Mouse (Mus musculus): Measurements from ENCODE around the gene Rab21. TPM values are rescaled to one million over a fixed set of nuclear protein-coding genes. Genes with fewer than 3 reads are reported as not detected.

Rab21 gene
- polyA plus RNA-seq, 1 experiment from 2014 or later: 4.7 TPM

DNA sequence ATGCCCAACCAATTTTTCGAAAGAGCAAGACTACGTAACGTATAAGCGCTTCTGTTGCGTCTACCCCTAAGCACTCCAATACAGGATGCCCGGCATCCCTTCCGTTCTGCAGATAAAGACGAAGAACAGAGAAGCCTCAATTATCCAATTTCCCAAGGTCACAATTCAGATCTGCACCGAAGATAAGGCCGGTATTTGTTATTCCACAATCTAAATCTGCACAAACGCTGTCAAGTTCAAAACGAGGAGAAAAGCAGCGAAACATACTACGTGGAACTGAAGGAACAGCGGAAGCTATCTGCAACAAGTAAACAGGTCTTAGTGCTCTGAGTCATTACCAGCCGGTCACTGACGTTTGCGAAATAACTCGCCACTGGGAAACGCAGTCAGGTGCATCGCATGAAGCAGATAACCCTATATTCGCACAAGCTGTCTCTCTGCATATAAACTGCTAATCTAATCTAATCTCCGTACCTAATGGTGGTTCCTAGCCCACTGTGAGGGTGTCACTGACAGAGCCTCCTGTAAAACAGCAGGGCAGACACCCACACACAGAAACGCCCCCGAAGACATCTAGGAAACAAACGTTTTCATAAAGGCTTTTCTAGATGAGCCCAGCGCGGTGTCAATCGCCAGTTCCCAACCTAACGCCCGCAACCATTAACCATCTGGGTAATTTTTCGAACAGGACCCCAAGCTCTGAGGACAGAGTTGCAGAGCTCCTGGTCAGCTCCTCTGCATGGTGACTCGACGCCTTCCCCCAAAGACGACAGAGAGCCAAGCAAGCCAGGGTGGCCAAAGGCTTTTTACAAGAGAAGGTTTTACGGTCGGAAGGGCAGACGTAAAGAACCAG, 64.9 kb downstream of the Rab21 start:
- Histone ChIP-seq H3K27me3 (replicated peaks; ENCODE audit: control insufficient read depth, insufficient read depth, low read length) (no peaks in the 10 kb centered on the region), H3K9ac (ENCODE audit: low read depth, low read length) (peak overlapping the region; percentile 87), H3K36me3 (ENCODE audit: control insufficient read depth, insufficient read depth, low read length) (no peaks in the 10 kb centered on the region), H3K27ac (ENCODE audit: low read length) (peak overlapping the region; percentile 69), H3K9me3 (ENCODE audit: control insufficient read depth, low read length) (no peaks in the 10 kb centered on the region), H3K4me1 (ENCODE audit: control insufficient read depth, insufficient read depth, low read length) (peaks cover 16% of the 10 kb centered on the region), H3K4me2 (ENCODE audit: low read depth, low read length) (peak overlapping the region; percentile 49), H3K4me3 (ENCODE audit: low read length) (peak overlapping the region; percentile 98)
- WGBS: 23% methylated on average over 35 of the region's 38 CpGs
- peak; percentile 4; the same call in 1 of the 2 replicates for ATAC-seq

DNA sequence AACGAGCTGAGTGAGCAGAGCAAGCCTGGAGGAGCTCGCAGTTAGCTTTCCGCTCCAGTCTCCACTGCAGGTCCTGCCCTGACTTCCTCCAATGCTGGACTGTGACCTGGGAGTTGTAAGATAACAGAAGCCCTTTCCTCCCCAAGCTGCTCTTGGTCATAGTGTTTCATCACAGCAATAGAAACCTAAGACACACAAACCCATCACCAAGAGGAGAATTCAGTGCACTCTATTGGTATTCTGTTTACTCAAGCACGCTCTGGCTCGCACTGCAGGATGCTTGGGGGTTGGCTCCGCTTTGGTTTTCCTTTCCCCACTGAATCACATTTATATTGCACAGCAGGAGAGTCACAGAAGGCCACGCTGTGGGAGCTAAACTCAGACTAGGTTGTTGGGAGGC, 67.4 kb downstream of the Rab21 start:
- no peaks in the 10 kb centered on the region for H3K27me3 ChIP-seq (replicated peaks; ENCODE audit: control insufficient read depth, insufficient read depth, low read length)
- peak overlapping the region; percentile 13 for H3K4me2 ChIP-seq (ENCODE audit: low read depth, low read length)

DNA sequence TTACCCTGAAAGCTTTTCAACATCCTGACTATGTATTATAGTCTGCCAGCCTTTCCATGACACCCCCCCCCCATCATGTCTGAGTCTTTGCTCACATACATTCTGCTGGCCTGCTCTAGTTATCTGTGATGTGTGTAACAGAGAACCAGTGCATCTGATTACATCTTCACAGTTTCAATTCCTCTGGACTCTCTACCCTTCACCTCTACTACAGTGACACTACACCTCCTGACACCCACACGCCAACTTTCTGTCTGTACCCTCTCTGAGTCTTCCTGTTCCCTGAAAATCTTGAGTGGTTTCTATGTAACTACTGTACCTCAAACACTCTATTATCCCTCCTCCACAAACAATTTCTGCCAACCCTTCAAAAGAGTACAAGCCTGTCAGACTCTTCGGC, 69.9 kb downstream of the Rab21 start:
- no peak overlapping the region for H3K4me2 ChIP-seq (ENCODE audit: low read depth, low read length)
- WGBS: 96% methylated on average over 2 of the region's 2 CpGs
- H3K4me3 ChIP-seq (ENCODE audit: low read length): no peak overlapping the region
- no peak overlapping the region for H3K9ac ChIP-seq (ENCODE audit: low read depth, low read length)
- no peaks in the 10 kb centered on the region for H3K36me3 ChIP-seq (ENCODE audit: control insufficient read depth, insufficient read depth, low read length)
- no peak overlapping the region for H3K27ac ChIP-seq (ENCODE audit: low read length)
- no peaks in the 10 kb centered on the region for H3K27me3 ChIP-seq (replicated peaks; ENCODE audit: control insufficient read depth, insufficient read depth, low read length)
- no peak for ATAC-seq
- H3K4me1 ChIP-seq (ENCODE audit: control insufficient read depth, insufficient read depth, low read length): peaks cover 13% of the 10 kb centered on the region
- no peaks in the 10 kb centered on the region for H3K9me3 ChIP-seq (ENCODE audit: control insufficient read depth, low read length)

More for the DNA sequence above, 67.4 kb downstream of the Rab21 start:
- Histone ChIP-seq H3K27ac (ENCODE audit: low read length) (peak overlapping the region; percentile 71), H3K9ac (ENCODE audit: low read depth, low read length) (0 out of 2 replicates have a peak overlapping the region, but pooled peaks have one; percentile 18), H3K4me1 (ENCODE audit: control insufficient read depth, insufficient read depth, low read length) (peaks cover 16% of the 10 kb centered on the region), H3K4me3 (ENCODE audit: low read length) (no peak overlapping the region), H3K9me3 (ENCODE audit: control insufficient read depth, low read length) (no peaks in the 10 kb centered on the region), H3K36me3 (ENCODE audit: control insufficient read depth, insufficient read depth, low read length) (no peaks in the 10 kb centered on the region)
- 36% methylated on average over 7 of the region's 7 CpGs for WGBS
- ATAC-seq: peak; percentile 62

GRCm38 (mm10) chr10:115241082-115241595, 74.3 kb downstream of the Rab21 start:
- Histone ChIP-seq H3K4me2 (ENCODE audit: low read depth, low read length) (no peak overlapping the region), H3K4me3 (ENCODE audit: low read length) (no peak overlapping the region), H3K27me3 (replicated peaks; ENCODE audit: control insufficient read depth, insufficient read depth, low read length) (no peaks in the 10 kb centered on the region), H3K36me3 (ENCODE audit: control insufficient read depth, insufficient read depth, low read length) (peaks cover 9% of the 10 kb centered on the region), H3K4me1 (ENCODE audit: control insufficient read depth, insufficient read depth, low read length) (no peaks in the 10 kb centered on the region), H3K9ac (ENCODE audit: low read depth, low read length) (no peak overlapping the region), H3K27ac (ENCODE audit: low read length) (no peak overlapping the region), H3K9me3 (ENCODE audit: control insufficient read depth, low read length) (no peaks in the 10 kb centered on the region)
- no peak for ATAC-seq
- WGBS: 67% methylated on average over 8 of the region's 8 CpGs

DNA sequence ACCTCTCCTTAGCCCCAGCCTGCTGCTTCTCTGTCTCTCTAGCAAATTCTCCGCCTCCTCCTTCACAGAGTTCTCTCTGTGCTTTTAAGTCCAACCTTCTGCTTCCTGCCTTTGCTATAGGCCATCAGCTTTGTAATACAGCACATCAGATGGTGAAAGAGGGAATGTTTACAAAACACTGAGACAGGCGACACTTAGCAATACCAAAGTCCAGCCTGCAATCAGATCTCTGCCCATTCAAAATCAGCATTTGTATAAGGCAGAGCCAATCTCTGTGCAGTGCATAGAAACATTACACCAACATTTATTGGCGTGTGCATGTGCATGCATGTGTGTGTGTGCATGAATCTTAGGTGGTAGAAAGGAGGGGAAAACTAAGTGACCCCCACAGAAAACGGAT, 77.5 kb downstream of the Rab21 start:
- 76% methylated on average over 4 of the region's 4 CpGs for WGBS
- H3K4me1 ChIP-seq (ENCODE audit: control insufficient read depth, insufficient read depth, low read length): no peaks in the 10 kb centered on the region
- no peak for ATAC-seq

More for the DNA sequence above, 77.5 kb downstream of the Rab21 start:
- Histone ChIP-seq H3K9me3 (ENCODE audit: control insufficient read depth, low read length) (no peaks in the 10 kb centered on the region), H3K36me3 (ENCODE audit: control insufficient read depth, insufficient read depth, low read length) (peaks cover 9% of the 10 kb centered on the region), H3K9ac (ENCODE audit: low read depth, low read length) (no peak overlapping the region), H3K27ac (ENCODE audit: low read length) (no peak overlapping the region), H3K4me2 (ENCODE audit: low read depth, low read length) (no peak overlapping the region), H3K4me3 (ENCODE audit: low read length) (no peak overlapping the region), H3K27me3 (replicated peaks; ENCODE audit: control insufficient read depth, insufficient read depth, low read length) (no peaks in the 10 kb centered on the region)

Other genes with a start within 250 kb of the Rab21 start
- gene Tph2, start 130.6 kb downstream of the Rab21 start, polyA plus RNA-seq (2015; fragmentation: Nextera tagmentation; extraction: Ambion mirVana): not detected in 2 replicates
- gene Tbc1d15, start 64.1 kb downstream of the Rab21 start, polyA plus RNA-seq (2015; fragmentation: Nextera tagmentation; extraction: Ambion mirVana): 56.2 and 58.7 TPM in 2 replicates
- 35.2 and 43.4 TPM in 2 replicates for gene Tmem19, start 46.9 kb upstream of the Rab21 start, polyA plus RNA-seq (2015; fragmentation: Nextera tagmentation; extraction: Ambion mirVana)
- gene Thap2, start 68.8 kb upstream of the Rab21 start, polyA plus RNA-seq (2015; fragmentation: Nextera tagmentation; extraction: Ambion mirVana): 18.6 and 22.6 TPM in 2 replicates
- 11.5 and 15.0 TPM in 2 replicates for gene Zfc3h1, start 69.4 kb upstream of the Rab21 start, polyA plus RNA-seq (2015; fragmentation: Nextera tagmentation; extraction: Ambion mirVana)